Comparison of ENCODE assay signal across 8 mouse cellular contexts in the genomic region with DNA sequence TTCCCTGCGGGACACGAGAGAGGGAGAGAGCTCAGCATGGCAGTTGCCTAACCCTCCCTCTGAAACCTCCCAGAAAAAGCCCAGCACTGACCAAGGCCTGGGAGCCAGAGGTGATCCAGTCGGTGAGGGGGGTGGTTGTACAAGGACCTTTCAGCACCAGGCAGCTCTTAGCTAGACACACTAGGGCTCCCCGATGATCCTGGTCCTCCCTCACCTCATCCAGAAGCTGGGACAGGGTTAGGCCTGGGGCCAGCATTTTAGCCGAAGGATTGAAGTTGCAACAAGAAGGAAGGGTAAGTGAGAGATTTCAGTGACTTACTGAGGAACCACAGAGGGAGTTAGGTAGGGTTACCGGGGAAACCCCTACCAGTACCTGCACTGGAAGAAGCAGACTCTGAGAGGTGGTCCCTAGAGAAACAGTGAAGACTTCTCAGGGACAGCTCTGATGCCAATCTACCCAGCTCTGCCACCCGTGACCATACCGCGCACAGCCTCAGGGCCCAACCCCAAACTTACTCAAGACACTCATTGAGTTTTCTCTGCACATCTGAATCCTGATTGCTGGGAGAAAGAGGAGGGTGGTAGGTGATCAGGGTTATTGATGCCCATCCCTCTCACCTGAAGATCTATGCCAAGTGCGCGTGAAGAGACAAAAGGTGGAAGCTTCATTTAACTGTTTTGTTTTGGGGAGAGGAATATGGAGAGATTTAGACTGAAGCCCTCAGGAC. TPM values are rescaled to one million over a fixed set of nuclear protein-coding genes. Genes with fewer than 3 reads are reported as not detected.
A peak's percentile ranks its signal among the peaks of the same experiment; 100 is the strongest.
DNase-seq lines count a peak whose midpoint lies in the region; ATAC-seq and TF ChIP-seq lines count a peak whose summit lies in the region.

No protein-coding gene starts in this region.

- no peak overlapping the region for H3K27ac ChIP-seq in kidney, embryonic 15.5 days
- no peak overlapping the region for H3K27ac ChIP-seq in embryonic facial prominence, embryonic 12.5 days
- 0 out of 2 replicates have a peak overlapping the region, but pooled peaks have one; percentile 92 for H3K27ac ChIP-seq in hindbrain, postnatal 0 days
- no peak overlapping the region for H3K27ac ChIP-seq in midbrain, embryonic 16.5 days (ENCODE audit: low read length)

- H3K4me1 ChIP-seq in kidney, embryonic 15.5 days: peaks cover 26% of the 10 kb centered on the region
- H3K4me1 ChIP-seq in embryonic facial prominence, embryonic 12.5 days: peaks cover 18% of the 10 kb centered on the region
- H3K4me1 ChIP-seq in hindbrain, postnatal 0 days (ENCODE audit: insufficient read depth, low read length): peaks cover 11% of the 10 kb centered on the region
- H3K4me1 ChIP-seq in midbrain, embryonic 16.5 days (ENCODE audit: control insufficient read depth, insufficient read depth, low read length): peaks cover 29% of the 10 kb centered on the region

- WGBS in kidney, embryonic 15.5 days: 85% methylated on average over 11 of the region's 11 CpGs
- 90% methylated on average over 11 of the region's 11 CpGs for WGBS in embryonic facial prominence, embryonic 12.5 days
- WGBS in hindbrain, postnatal 0 days: 87% methylated on average over 11 of the region's 11 CpGs
- 90% methylated on average over 11 of the region's 11 CpGs for WGBS in midbrain, embryonic 16.5 days

- 0 out of 2 replicates have a peak overlapping the region, but pooled peaks have one; percentile 46 for H3K9ac ChIP-seq in kidney, embryonic 15.5 days
- H3K9ac ChIP-seq in embryonic facial prominence, embryonic 12.5 days: peak overlapping the region; percentile 54
- H3K9ac ChIP-seq in hindbrain, postnatal 0 days (replicated peaks; ENCODE audit: low read length): peak overlapping the region; percentile 53; the same call in 1 of the 2 replicates
- H3K9ac ChIP-seq in midbrain, embryonic 16.5 days (ENCODE audit: low read depth, low read length): peak overlapping the region; percentile 76; the same call in 1 of the 2 replicates

- no peak for DNase-seq in kidney, adult 11 months
- DNase-seq in hindbrain, postnatal 0 days (ENCODE audit: low spot score): no peak
- DNase-seq in adrenal gland, postnatal 36 days: no peak
- no peak for DNase-seq in left cerebral cortex, adult 11 months (ENCODE audit: low spot score)
- DNase-seq in lung, postnatal 36 days: no peak

- no peak for TF ChIP-seq CTCF in hindbrain, postnatal 0 days (IDR thresholded peaks at IDR 0.05; ENCODE audit: low read depth)

- peaks cover 53% of the 10 kb centered on the region for H3K36me3 ChIP-seq in kidney, embryonic 15.5 days
- peaks cover 41% of the 10 kb centered on the region for H3K36me3 ChIP-seq in embryonic facial prominence, embryonic 12.5 days
- peaks cover 25% of the 10 kb centered on the region; the same call in 1 of the 2 replicates for H3K36me3 ChIP-seq in hindbrain, postnatal 0 days (ENCODE audit: insufficient read depth, low read length)
- H3K36me3 ChIP-seq in midbrain, embryonic 16.5 days (ENCODE audit: control insufficient read depth, insufficient read depth, low read length): peaks cover 26% of the 10 kb centered on the region

- no peaks in the 10 kb centered on the region for H3K9me3 ChIP-seq in kidney, embryonic 15.5 days (replicated peaks)
- H3K9me3 ChIP-seq in embryonic facial prominence, embryonic 12.5 days: no peaks in the 10 kb centered on the region
- no peaks in the 10 kb centered on the region for H3K9me3 ChIP-seq in hindbrain, postnatal 0 days (ENCODE audit: low read length)
- H3K9me3 ChIP-seq in midbrain, embryonic 16.5 days (replicated peaks; ENCODE audit: control insufficient read depth, low read length, poor library complexity, severe bottlenecking): no peaks in the 10 kb centered on the region

- peaks cover 6% of the 10 kb centered on the region for H3K27me3 ChIP-seq in kidney, embryonic 15.5 days
- peaks cover 8% of the 10 kb centered on the region for H3K27me3 ChIP-seq in embryonic facial prominence, embryonic 12.5 days
- no peaks in the 10 kb centered on the region for H3K27me3 ChIP-seq in hindbrain, postnatal 0 days (ENCODE audit: insufficient read depth, low read length)
- no peaks in the 10 kb centered on the region for H3K27me3 ChIP-seq in midbrain, embryonic 16.5 days (ENCODE audit: control insufficient read depth, insufficient read depth, low read depth, low read length)

- H3K4me2 ChIP-seq in kidney, embryonic 15.5 days: peak overlapping the region; percentile 82
- H3K4me2 ChIP-seq in embryonic facial prominence, embryonic 12.5 days (replicated peaks): peak overlapping the region; percentile 90
- peak overlapping the region; percentile 98 for H3K4me2 ChIP-seq in hindbrain, postnatal 0 days (ENCODE audit: low read depth, low read length)
- H3K4me2 ChIP-seq in midbrain, embryonic 16.5 days (ENCODE audit: low read length): peak overlapping the region; percentile 99

- peak overlapping the region; percentile 66 for H3K4me3 ChIP-seq in kidney, embryonic 15.5 days (replicated peaks)
- H3K4me3 ChIP-seq in embryonic facial prominence, embryonic 12.5 days: peak overlapping the region; percentile 71
- H3K4me3 ChIP-seq in hindbrain, postnatal 0 days (ENCODE audit: low read length): peak overlapping the region; percentile 72
- H3K4me3 ChIP-seq in midbrain, embryonic 16.5 days (ENCODE audit: low read depth, low read length): peak overlapping the region; percentile 76

- no peak for ATAC-seq in kidney, embryonic 15.5 days (replicated peaks; ENCODE audit: low FRiP score)
- ATAC-seq in embryonic facial prominence, embryonic 12.5 days (ENCODE audit: insufficient number of reproducible peaks, insufficient read depth, low FRiP score, low TSS enrichment): no peak
- no peak for ATAC-seq in hindbrain, postnatal 0 days
- ATAC-seq in midbrain, embryonic 16.5 days: no peak

RNA-seq across cellular contexts. Expression of a gene that starts 1.2 kb away (rescaled TPM):
- polyA plus RNA-seq in kidney, embryonic 15.5 days (2015; fragmentation: Nextera tagmentation; extraction: Ambion mirVana): 55.3 and 67.2 TPM in 2 replicates
- polyA plus RNA-seq in embryonic facial prominence, embryonic 12.5 days (2016; fragmentation: Nextera tagmentation; extraction: Ambion mirVana): 73.6 and 78.2 TPM in 2 replicates
- 25.8 and 39.3 TPM in 2 replicates for total RNA-seq in hindbrain, postnatal 0 days (2014; rRNA removed)
- 82.1 and 88.2 TPM in 2 replicates for polyA plus RNA-seq in hindbrain, postnatal 0 days (2015; fragmentation: Nextera tagmentation; extraction: Ambion mirVana)
- 95.6 and 97.6 TPM in 2 replicates for polyA plus RNA-seq in midbrain, embryonic 16.5 days (2015; fragmentation: Nextera tagmentation; extraction: Ambion mirVana)
- total RNA-seq in adrenal gland, postnatal 36 days (2021): 10 to 100 TPM; 24.9 to 26.3 TPM

RNA-seq across cellular contexts. Expression of a gene that starts 1.3 kb away (rescaled TPM):
- polyA plus RNA-seq in kidney, embryonic 15.5 days (2015; fragmentation: Nextera tagmentation; extraction: Ambion mirVana): 16.9 and 18.0 TPM in 2 replicates
- 18.2 and 19.1 TPM in 2 replicates for polyA plus RNA-seq in embryonic facial prominence, embryonic 12.5 days (2016; fragmentation: Nextera tagmentation; extraction: Ambion mirVana)
- total RNA-seq in hindbrain, postnatal 0 days (2014; rRNA removed): 67.6 and 84.6 TPM in 2 replicates
- 74.4 and 75.5 TPM in 2 replicates for polyA plus RNA-seq in hindbrain, postnatal 0 days (2015; fragmentation: Nextera tagmentation; extraction: Ambion mirVana)
- polyA plus RNA-seq in midbrain, embryonic 16.5 days (2015; fragmentation: Nextera tagmentation; extraction: Ambion mirVana): 50.2 and 57.9 TPM in 2 replicates
- 10 to 100 TPM; 10.7 to 14.0 TPM for total RNA-seq in adrenal gland, postnatal 36 days (2021)

RNA-seq across cellular contexts. Expression of a gene that starts 7.8 kb away (rescaled TPM):
- 0.26 TPM in 1 of 2 replicates, not detected in the other for polyA plus RNA-seq in kidney, embryonic 15.5 days (2015; fragmentation: Nextera tagmentation; extraction: Ambion mirVana)
- polyA plus RNA-seq in embryonic facial prominence, embryonic 12.5 days (2016; fragmentation: Nextera tagmentation; extraction: Ambion mirVana): 0.14 TPM in 1 of 2 replicates, not detected in the other
- not detected in 2 replicates for total RNA-seq in hindbrain, postnatal 0 days (2014; rRNA removed)
- polyA plus RNA-seq in hindbrain, postnatal 0 days (2015; fragmentation: Nextera tagmentation; extraction: Ambion mirVana): 0.38 and 0.42 TPM in 2 replicates
- 0.28 and 0.45 TPM in 2 replicates for polyA plus RNA-seq in midbrain, embryonic 16.5 days (2015; fragmentation: Nextera tagmentation; extraction: Ambion mirVana)
- not detected for total RNA-seq in adrenal gland, postnatal 36 days (2021)

RNA-seq across cellular contexts. Expression of a gene that starts 8.4 kb away (rescaled TPM):
- 28.8 and 31.0 TPM in 2 replicates for polyA plus RNA-seq in kidney, embryonic 15.5 days (2015; fragmentation: Nextera tagmentation; extraction: Ambion mirVana)
- polyA plus RNA-seq in embryonic facial prominence, embryonic 12.5 days (2016; fragmentation: Nextera tagmentation; extraction: Ambion mirVana): 35.7 and 37.0 TPM in 2 replicates
- total RNA-seq in hindbrain, postnatal 0 days (2014; rRNA removed): 11.7 and 12.1 TPM in 2 replicates
- polyA plus RNA-seq in hindbrain, postnatal 0 days (2015; fragmentation: Nextera tagmentation; extraction: Ambion mirVana): 17.3 and 18.5 TPM in 2 replicates
- 14.9 and 16.5 TPM in 2 replicates for polyA plus RNA-seq in midbrain, embryonic 16.5 days (2015; fragmentation: Nextera tagmentation; extraction: Ambion mirVana)
- total RNA-seq in adrenal gland, postnatal 36 days (2021): 1 to 10 TPM; 4.5 to 4.9 TPM

RNA-seq across cellular contexts. Expression of a gene that starts 13.6 kb away (rescaled TPM):
- polyA plus RNA-seq in kidney, embryonic 15.5 days (2015; fragmentation: Nextera tagmentation; extraction: Ambion mirVana): 0.63 and 0.78 TPM in 2 replicates
- 2.8 and 3.2 TPM in 2 replicates for polyA plus RNA-seq in embryonic facial prominence, embryonic 12.5 days (2016; fragmentation: Nextera tagmentation; extraction: Ambion mirVana)
- total RNA-seq in hindbrain, postnatal 0 days (2014; rRNA removed): 1.8 and 6.0 TPM in 2 replicates
- 29.1 and 30.5 TPM in 2 replicates for polyA plus RNA-seq in hindbrain, postnatal 0 days (2015; fragmentation: Nextera tagmentation; extraction: Ambion mirVana)
- polyA plus RNA-seq in midbrain, embryonic 16.5 days (2015; fragmentation: Nextera tagmentation; extraction: Ambion mirVana): 22.9 and 23.0 TPM in 2 replicates
- 1 to 10 TPM; 1.2 to 1.4 TPM for total RNA-seq in adrenal gland, postnatal 36 days (2021)
